Mouse (Mus musculus): Measurements from ENCODE around the gene Retn. TPM values are rescaled to one million over a fixed set of nuclear protein-coding genes. Genes with fewer than 3 reads are reported as not detected.

Retn gene
- total and polyA plus RNA-seq, 3 experiments: not detected

DNA sequence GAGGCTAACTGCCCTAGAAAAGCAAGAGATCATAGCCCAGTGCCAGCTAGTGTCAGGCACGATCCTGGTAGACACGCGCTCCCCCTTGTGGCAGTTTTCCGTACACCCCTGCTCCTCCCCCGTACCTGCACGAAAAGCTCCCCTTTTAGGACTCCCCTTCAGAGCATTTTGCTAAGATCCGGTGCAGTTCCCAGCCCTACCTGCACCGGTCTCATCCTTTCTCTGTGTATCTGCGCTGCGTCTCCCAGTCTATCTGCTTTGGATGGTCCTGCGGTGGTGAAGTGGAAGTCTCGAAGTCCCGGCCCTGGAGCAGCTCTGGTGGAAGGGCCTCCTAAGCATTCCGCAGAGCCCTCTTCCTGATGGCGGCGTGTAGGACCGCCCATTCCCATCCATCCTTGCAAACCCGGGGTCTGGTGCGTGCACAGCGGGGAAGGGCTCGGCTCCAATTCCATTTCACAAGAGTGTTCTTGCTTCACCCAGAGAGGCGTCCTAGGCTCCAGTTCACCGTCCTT is 16.5 kb downstream of the Retn start, which contains the start of gene Fcor:
Gene Fcor (minus strand): TSS at position 383 of the 512 bp plus-strand sequence.
- Histone ChIP-seq H3K36me3 (replicated peaks) (no peaks in the 10 kb centered on the region), H3K4me3 (ENCODE audit: low read depth, low read length) (peak within 1 kb of the TSS; percentile 56), H3K4me1 (ENCODE audit: insufficient read depth, low read depth, low read length) (peaks cover 29% of the 10 kb centered on the region), H3K27me3 (ENCODE audit: insufficient read depth, low read length) (peaks cover 8% of the 10 kb centered on the region), H3K9me3 (replicated peaks) (no peaks in the 10 kb centered on the region)
- TF ChIP-seq CTCF (IDR thresholded peaks at IDR 0.05; ENCODE audit: low read depth, low read length) (peak; percentile 80), GATA2 (IDR thresholded peaks at IDR 0.05; ENCODE audit: borderline replicate concordance, low read depth, low read length) (no peak)
- peak; percentile 63 for ATAC-seq (ENCODE audit: extremely low read depth, insufficient number of reproducible peaks, low FRiP score, poor library complexity, severe bottlenecking)
- peak; percentile 65 for DNase-seq (ENCODE audit: low spot score)

DNA sequence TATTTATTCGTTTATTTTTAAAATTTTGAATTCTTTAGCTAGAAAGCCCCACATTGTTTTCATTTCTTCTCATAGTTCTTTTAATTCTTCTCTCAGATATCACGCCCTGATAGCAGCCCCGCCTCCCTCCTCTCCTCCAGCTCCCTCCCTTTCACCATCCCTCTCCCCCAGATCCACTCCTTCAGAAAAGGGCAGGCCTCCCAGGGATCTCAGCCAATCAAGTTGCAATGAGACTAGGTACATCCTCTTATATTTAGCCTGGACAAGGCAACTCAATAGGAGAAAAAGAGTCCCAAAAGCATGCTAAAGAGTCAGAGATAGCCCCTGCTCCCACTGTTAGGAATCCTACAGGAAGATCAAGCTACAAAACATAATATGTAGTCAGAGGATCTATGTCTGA is 19.1 kb downstream of the Retn start:
- H3K9me3 ChIP-seq (replicated peaks): no peaks in the 10 kb centered on the region
- no peak overlapping the region for H3K4me3 ChIP-seq (ENCODE audit: low read depth, low read length)
- H3K4me1 ChIP-seq (ENCODE audit: insufficient read depth, low read depth, low read length): peaks cover 48% of the 10 kb centered on the region
- ATAC-seq (ENCODE audit: extremely low read depth, insufficient number of reproducible peaks, low FRiP score, poor library complexity, severe bottlenecking): no peak
- peaks cover 15% of the 10 kb centered on the region for H3K36me3 ChIP-seq (replicated peaks)
- no peak for TF ChIP-seq GATA2 (IDR thresholded peaks at IDR 0.05; ENCODE audit: borderline replicate concordance, low read depth, low read length)
- no peak for TF ChIP-seq POLR2AphosphoS5 (IDR thresholded peaks at IDR 0.05; ENCODE audit: insufficient replicate concordance, low read depth, low read length)
- no peak for TF ChIP-seq GATA1 (IDR thresholded peaks at IDR 0.05; ENCODE audit: borderline replicate concordance, low read length)
- no peak for TF ChIP-seq TAL1 (conservative IDR thresholded peaks at IDR 0.05; ENCODE audit: low read depth, low read length)
- no peak for TF ChIP-seq CTCF (IDR thresholded peaks at IDR 0.05; ENCODE audit: low read depth, low read length)
- H3K27me3 ChIP-seq (ENCODE audit: insufficient read depth, low read length): peaks cover 4% of the 10 kb centered on the region
- DNase-seq (ENCODE audit: low spot score): no peak

DNA sequence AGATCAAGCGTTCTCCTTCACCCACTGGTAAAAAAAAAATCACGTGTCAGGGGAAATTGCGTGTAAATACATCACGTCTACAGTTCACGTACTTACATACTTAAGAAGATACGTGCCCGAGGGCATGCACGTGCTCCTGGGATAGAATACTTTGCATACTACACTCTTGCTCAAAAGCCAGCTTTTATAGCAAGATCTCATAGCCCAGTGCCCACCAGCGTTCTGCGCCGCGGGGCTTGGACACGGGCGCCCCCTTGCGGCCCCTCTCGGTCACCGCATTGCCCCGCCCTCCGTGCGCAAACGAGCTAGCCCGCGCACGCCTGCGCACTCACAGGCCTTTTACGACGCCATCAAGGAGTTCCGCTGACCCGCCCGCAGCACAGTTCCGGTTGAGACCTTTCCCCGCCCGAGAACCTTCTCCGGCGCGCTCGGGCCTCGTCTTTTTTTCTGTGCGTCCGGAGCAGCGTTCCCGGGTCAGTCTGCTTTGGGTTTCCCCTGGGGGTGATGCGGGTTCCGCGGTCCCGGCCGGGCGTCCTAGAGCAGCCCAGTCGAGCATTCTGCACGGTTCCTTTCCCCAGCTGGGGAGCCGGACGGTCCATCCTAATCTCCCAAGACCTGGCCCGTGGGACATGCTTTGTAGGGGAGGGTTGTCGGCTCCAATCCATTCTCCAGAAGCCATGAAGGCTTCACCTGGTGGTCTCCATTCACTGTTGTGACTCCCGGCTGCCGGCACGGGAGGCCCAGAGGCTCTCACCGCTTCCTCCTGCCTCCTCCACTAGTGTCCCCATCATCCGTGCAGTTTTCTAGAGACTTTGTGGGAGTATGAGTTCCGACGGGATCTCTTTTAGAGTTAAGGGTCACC is 20.8 kb downstream of the Retn start, which contains the start of gene Trappc5:
Gene Trappc5 (plus strand): TSS at position 169 of the 862 bp plus-strand sequence.
- peaks cover 46% of the 10 kb centered on the region for H3K4me1 ChIP-seq (ENCODE audit: insufficient read depth, low read depth, low read length)
- H3K36me3 ChIP-seq (replicated peaks): peaks cover 32% of the 10 kb centered on the region
- TF ChIP-seq TAL1 (conservative IDR thresholded peaks at IDR 0.05; ENCODE audit: low read depth, low read length) (no peak), CTCF (IDR thresholded peaks at IDR 0.05; ENCODE audit: low read depth, low read length) (peak; percentile 64), GATA1 (IDR thresholded peaks at IDR 0.05; ENCODE audit: borderline replicate concordance, low read length) (no peak), POLR2AphosphoS5 (IDR thresholded peaks at IDR 0.05; ENCODE audit: insufficient replicate concordance, low read depth, low read length) (no peak), GATA2 (IDR thresholded peaks at IDR 0.05; ENCODE audit: borderline replicate concordance, low read depth, low read length) (no peak)
- ATAC-seq (ENCODE audit: extremely low read depth, insufficient number of reproducible peaks, low FRiP score, poor library complexity, severe bottlenecking): peak; percentile 46
- DNase-seq (ENCODE audit: low spot score): peak; percentile 91
- peak within 1 kb of the TSS; percentile 78 for H3K4me3 ChIP-seq (ENCODE audit: low read depth, low read length)
- no peaks in the 10 kb centered on the region for H3K9me3 ChIP-seq (replicated peaks)
- H3K27me3 ChIP-seq (ENCODE audit: insufficient read depth, low read length): peaks cover 4% of the 10 kb centered on the region

DNA sequence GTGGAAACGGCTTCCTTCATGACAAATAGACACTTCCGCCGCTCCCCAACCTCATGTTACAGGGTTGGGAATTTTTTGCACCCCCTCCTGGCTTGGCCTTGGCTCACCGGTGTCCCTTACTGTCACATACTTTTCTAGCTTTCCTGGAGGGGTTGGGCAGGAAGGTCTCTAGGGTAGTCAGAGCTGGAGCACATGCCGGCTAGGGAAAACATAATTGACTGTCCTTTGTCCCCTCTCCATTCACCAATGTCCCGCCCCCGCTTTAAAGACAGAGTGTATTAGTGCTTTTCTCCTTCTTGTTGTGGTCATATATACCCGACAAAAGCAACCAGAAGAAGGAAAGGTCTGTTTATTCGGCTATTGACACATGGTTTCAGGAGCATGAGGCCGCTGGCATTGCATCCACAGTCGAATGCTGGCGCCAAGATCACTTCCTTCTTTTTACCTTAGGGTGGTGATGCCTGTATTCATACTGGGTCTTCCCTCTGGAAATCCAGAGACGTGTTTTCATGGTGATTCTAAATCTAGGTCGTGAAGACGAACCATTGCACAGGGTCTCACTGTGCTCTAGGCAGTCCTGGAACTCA is 21.5 kb downstream of the Retn start:
- DNase-seq (ENCODE audit: low spot score): peak; percentile 35
- peaks cover 43% of the 10 kb centered on the region for H3K4me1 ChIP-seq (ENCODE audit: insufficient read depth, low read depth, low read length)
- H3K9me3 ChIP-seq (replicated peaks): no peaks in the 10 kb centered on the region
- H3K27me3 ChIP-seq (ENCODE audit: insufficient read depth, low read length): peaks cover 4% of the 10 kb centered on the region
- H3K4me3 ChIP-seq (ENCODE audit: low read depth, low read length): peak overlapping the region; percentile 78
- no peak for TF ChIP-seq POLR2AphosphoS5 (IDR thresholded peaks at IDR 0.05; ENCODE audit: insufficient replicate concordance, low read depth, low read length)
- no peak for TF ChIP-seq GATA1 (IDR thresholded peaks at IDR 0.05; ENCODE audit: borderline replicate concordance, low read length)
- TF ChIP-seq TAL1 (conservative IDR thresholded peaks at IDR 0.05; ENCODE audit: low read depth, low read length): no peak
- no peak for TF ChIP-seq CTCF (IDR thresholded peaks at IDR 0.05; ENCODE audit: low read depth, low read length)
- TF ChIP-seq GATA2 (IDR thresholded peaks at IDR 0.05; ENCODE audit: borderline replicate concordance, low read depth, low read length): no peak
- no peak for ATAC-seq (ENCODE audit: extremely low read depth, insufficient number of reproducible peaks, low FRiP score, poor library complexity, severe bottlenecking)
- H3K36me3 ChIP-seq (replicated peaks): peaks cover 39% of the 10 kb centered on the region

DNA sequence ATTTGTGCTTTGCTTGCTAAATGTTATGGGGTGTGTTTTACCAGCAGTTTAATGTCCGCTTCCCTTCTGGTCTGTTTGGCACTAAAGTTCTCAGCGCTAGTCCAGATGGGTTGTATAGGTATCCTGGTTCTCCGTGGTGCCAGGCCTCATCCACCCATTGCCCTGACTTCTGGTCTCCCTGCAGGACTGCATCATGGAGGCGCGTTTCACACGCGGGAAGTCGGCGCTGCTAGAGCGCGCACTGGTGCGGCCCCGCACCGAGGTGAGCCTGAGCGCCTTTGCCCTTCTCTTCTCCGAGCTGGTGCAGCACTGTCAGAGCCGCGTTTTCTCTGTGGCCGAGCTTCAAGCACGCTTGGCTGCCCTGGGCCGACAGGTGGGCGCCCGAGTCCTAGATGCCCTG is 23.3 kb downstream of the Retn start:
- DNase-seq (ENCODE audit: low spot score) (no peak), ATAC-seq (ENCODE audit: extremely low read depth, insufficient number of reproducible peaks, low FRiP score, poor library complexity, severe bottlenecking) (no peak)
- peaks cover 39% of the 10 kb centered on the region for H3K4me1 ChIP-seq (ENCODE audit: insufficient read depth, low read depth, low read length)
- peaks cover 56% of the 10 kb centered on the region for H3K36me3 ChIP-seq (replicated peaks)
- peak overlapping the region; percentile 31; the same call in 1 of the 2 replicates for H3K4me3 ChIP-seq (ENCODE audit: low read depth, low read length)
- H3K9me3 ChIP-seq (replicated peaks): no peaks in the 10 kb centered on the region
- no peak for TF ChIP-seq POLR2AphosphoS5 (IDR thresholded peaks at IDR 0.05; ENCODE audit: insufficient replicate concordance, low read depth, low read length)
- TF ChIP-seq CTCF (IDR thresholded peaks at IDR 0.05; ENCODE audit: low read depth, low read length): no peak
- no peak for TF ChIP-seq TAL1 (conservative IDR thresholded peaks at IDR 0.05; ENCODE audit: low read depth, low read length)
- TF ChIP-seq GATA2 (IDR thresholded peaks at IDR 0.05; ENCODE audit: borderline replicate concordance, low read depth, low read length): no peak
- no peak for TF ChIP-seq GATA1 (IDR thresholded peaks at IDR 0.05; ENCODE audit: borderline replicate concordance, low read length)
- no peaks in the 10 kb centered on the region for H3K27me3 ChIP-seq (ENCODE audit: insufficient read depth, low read length)

DNA sequence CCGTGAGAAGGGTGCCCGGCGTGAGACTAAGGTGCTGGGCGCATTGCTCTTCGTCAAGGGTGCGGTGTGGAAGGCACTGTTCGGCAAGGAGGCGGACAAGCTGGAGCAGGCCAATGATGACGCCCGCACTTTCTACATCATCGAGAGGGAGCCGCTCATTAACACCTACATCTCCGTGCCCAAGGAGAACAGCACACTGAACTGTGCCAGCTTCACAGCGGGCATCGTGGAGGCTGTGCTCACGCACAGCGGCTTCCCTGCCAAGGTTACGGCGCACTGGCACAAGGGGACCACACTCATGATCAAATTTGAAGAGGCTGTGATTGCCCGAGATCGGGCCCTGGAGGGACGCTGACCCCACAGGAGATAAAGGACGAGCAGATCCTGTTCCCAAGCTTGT is 23.7 kb downstream of the Retn start:
- Histone ChIP-seq H3K27me3 (ENCODE audit: insufficient read depth, low read length) (no peaks in the 10 kb centered on the region), H3K4me3 (ENCODE audit: low read depth, low read length) (peak overlapping the region; percentile 31; the same call in 1 of the 2 replicates), H3K9me3 (replicated peaks) (no peaks in the 10 kb centered on the region), H3K4me1 (ENCODE audit: insufficient read depth, low read depth, low read length) (peaks cover 38% of the 10 kb centered on the region), H3K36me3 (replicated peaks) (peaks cover 56% of the 10 kb centered on the region)
- no peak for ATAC-seq (ENCODE audit: extremely low read depth, insufficient number of reproducible peaks, low FRiP score, poor library complexity, severe bottlenecking)
- TF ChIP-seq CTCF (IDR thresholded peaks at IDR 0.05; ENCODE audit: low read depth, low read length) (no peak), POLR2AphosphoS5 (IDR thresholded peaks at IDR 0.05; ENCODE audit: insufficient replicate concordance, low read depth, low read length) (no peak), TAL1 (conservative IDR thresholded peaks at IDR 0.05; ENCODE audit: low read depth, low read length) (no peak), GATA2 (IDR thresholded peaks at IDR 0.05; ENCODE audit: borderline replicate concordance, low read depth, low read length) (no peak), GATA1 (IDR thresholded peaks at IDR 0.05; ENCODE audit: borderline replicate concordance, low read length) (no peak)
- DNase-seq (ENCODE audit: low spot score): no peak

All from G1E (cell line).